Mouse (Mus musculus): ENCODE results near the gene Fcho2. TPM values are rescaled to one million over a fixed set of nuclear protein-coding genes. Genes with fewer than 3 reads are reported as not detected.
A peak's percentile ranks its signal among the peaks of the same experiment; 100 is the strongest.

Gene Fcho2
- polyA plus RNA-seq (2014; fragmentation: Nextera tagmentation; extraction: Ambion mirVana), result 33.0 and 37.5 TPM in 2 replicates

DNA sequence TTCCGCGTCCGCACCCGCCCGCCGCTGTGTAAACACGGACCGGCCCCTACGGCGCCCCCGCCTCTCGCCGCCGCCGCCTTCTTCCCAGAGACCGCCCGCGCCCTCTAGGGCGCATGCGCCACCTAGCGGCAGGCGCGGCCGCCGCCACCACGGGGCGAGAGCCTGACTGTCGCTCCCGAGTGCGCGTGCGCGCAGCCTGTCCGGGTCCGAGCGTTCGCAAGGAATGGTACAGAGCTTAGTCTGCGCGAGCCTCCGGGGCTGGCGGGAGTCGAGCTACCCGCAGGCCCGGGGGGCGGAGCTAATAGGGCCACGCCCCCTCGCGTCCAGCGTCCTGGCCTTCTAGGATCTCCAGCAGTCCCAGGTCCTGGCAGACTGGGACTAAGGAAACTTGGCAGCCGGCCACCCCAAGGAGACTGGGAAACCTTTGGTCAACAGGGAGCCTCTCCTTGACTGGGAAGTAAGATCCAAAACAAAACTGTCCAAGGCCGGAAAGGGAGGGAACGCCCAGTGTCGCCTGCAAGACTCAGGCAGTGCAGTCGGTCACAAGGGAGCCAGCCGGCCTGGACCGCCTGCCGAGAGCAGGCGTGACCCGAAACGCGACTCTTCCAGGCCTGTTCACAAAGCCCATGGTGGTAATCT lies at the start of gene Fcho2:
TSS of gene Fcho2 (minus strand) at position 303 of the 639 bp plus-strand sequence.
- H3K4me3 ChIP-seq (ENCODE audit: low read depth, low read length), result peak within 1 kb of the TSS; percentile 67
- H3K36me3 ChIP-seq (ENCODE audit: control insufficient read depth, insufficient read depth, low read length), result no peaks in the 10 kb centered on the region
- no peaks in the 10 kb centered on the region for H3K27me3 ChIP-seq (replicated peaks; ENCODE audit: control insufficient read depth, insufficient read depth, low read length)
- H3K4me1 ChIP-seq (replicated peaks; ENCODE audit: control insufficient read depth, insufficient read depth, low read length), result peaks cover 15% of the 10 kb centered on the region
- no peaks in the 10 kb centered on the region for H3K9me3 ChIP-seq (ENCODE audit: control insufficient read depth, low read length)
- peak within 1 kb of the TSS; percentile 54 for H3K4me2 ChIP-seq (ENCODE audit: low read length)
- H3K27ac ChIP-seq (ENCODE audit: low read depth), result peak within 1 kb of the TSS; percentile 97
- peak; percentile 97 for ATAC-seq (replicated peaks; ENCODE audit: low FRiP score, low TSS enrichment, low read depth)
- WGBS, result under 1% methylated on average over 61 of the region's 61 CpGs
- peak; percentile 97 for DNase-seq (ENCODE audit: low spot score)
- peak within 1 kb of the TSS; percentile 96 for H3K9ac ChIP-seq (ENCODE audit: low read length)

DNA sequence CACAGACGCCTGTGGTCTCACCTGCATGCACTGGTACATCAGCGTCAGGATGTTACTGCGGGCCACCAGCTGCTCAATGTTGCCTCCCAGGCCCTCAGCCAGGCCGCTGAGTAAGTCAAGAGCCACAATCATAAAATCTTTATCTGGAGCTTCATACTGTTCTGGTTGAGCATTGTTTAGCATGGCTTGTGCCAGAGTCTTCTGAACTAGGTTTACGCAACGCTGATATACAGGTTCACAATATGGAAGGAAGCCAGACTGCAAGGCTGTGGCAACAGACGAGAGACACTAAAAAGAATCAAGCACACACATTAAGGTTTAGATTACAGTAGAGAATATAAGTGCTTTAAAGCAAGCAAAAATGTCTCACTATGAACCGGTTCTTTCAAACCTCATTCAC lies 40.0 kb upstream of the Fcho2 start:
- no peaks in the 10 kb centered on the region for H3K4me1 ChIP-seq (replicated peaks; ENCODE audit: control insufficient read depth, insufficient read depth, low read length)
- H3K4me2 ChIP-seq (ENCODE audit: low read length), result no peak overlapping the region
- no peak overlapping the region for H3K9ac ChIP-seq (ENCODE audit: low read length)
- 91% methylated on average over 8 of the region's 8 CpGs for WGBS
- no peak for DNase-seq (ENCODE audit: low spot score)
- no peaks in the 10 kb centered on the region for H3K27me3 ChIP-seq (replicated peaks; ENCODE audit: control insufficient read depth, insufficient read depth, low read length)
- no peak overlapping the region for H3K27ac ChIP-seq (ENCODE audit: low read depth)
- H3K36me3 ChIP-seq (ENCODE audit: control insufficient read depth, insufficient read depth, low read length), result peaks cover 95% of the 10 kb centered on the region
- no peak for ATAC-seq (replicated peaks; ENCODE audit: low FRiP score, low TSS enrichment, low read depth)
- no peaks in the 10 kb centered on the region for H3K9me3 ChIP-seq (ENCODE audit: control insufficient read depth, low read length)
- no peak overlapping the region for H3K4me3 ChIP-seq (ENCODE audit: low read depth, low read length)

DNA sequence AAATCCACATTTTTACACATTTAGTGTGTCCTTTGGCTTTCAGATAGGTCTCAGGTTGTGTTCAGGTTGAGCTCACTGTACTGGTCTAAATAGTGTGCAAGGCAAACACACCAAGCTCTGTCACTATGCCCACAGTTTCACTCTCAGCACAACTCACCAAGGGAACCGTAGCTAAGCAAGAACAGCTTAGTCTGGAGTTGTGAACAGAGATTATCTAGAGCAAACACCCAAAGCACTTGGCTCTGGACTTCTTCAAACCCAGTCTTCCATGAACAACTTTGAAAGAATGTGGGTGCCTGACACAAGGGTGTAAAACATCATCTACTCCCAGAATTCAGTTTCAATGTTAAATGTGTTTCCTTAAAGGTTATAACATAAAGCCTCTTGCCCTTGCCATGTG lies 30.5 kb upstream of the Fcho2 start:
- DNase-seq (ENCODE audit: low spot score) (no peak), ATAC-seq (replicated peaks; ENCODE audit: low FRiP score, low TSS enrichment, low read depth) (no peak)
- WGBS, result 62% methylated on average over 1 of the region's 1 CpGs
- Histone ChIP-seq H3K27ac (ENCODE audit: low read depth) (no peak overlapping the region), H3K36me3 (ENCODE audit: control insufficient read depth, insufficient read depth, low read length) (peaks cover 63% of the 10 kb centered on the region), H3K4me3 (ENCODE audit: low read depth, low read length) (no peak overlapping the region), H3K27me3 (replicated peaks; ENCODE audit: control insufficient read depth, insufficient read depth, low read length) (no peaks in the 10 kb centered on the region), H3K9ac (ENCODE audit: low read length) (no peak overlapping the region), H3K4me2 (ENCODE audit: low read length) (no peak overlapping the region), H3K9me3 (ENCODE audit: control insufficient read depth, low read length) (no peaks in the 10 kb centered on the region), H3K4me1 (replicated peaks; ENCODE audit: control insufficient read depth, insufficient read depth, low read length) (no peaks in the 10 kb centered on the region)

GRCm38 (mm10) chr13:98836423-98837088 lies 21.3 kb upstream of the Fcho2 start:
- peaks cover 33% of the 10 kb centered on the region for H3K36me3 ChIP-seq (ENCODE audit: control insufficient read depth, insufficient read depth, low read length)
- 90% methylated on average over 6 of the region's 6 CpGs for WGBS

GRCm38 (mm10) chr13:98835740-98836139 lies 20.5 kb upstream of the Fcho2 start:
- H3K4me3 ChIP-seq (ENCODE audit: low read depth, low read length), result no peak overlapping the region
- H3K9me3 ChIP-seq (ENCODE audit: control insufficient read depth, low read length), result no peaks in the 10 kb centered on the region
- H3K27me3 ChIP-seq (replicated peaks; ENCODE audit: control insufficient read depth, insufficient read depth, low read length), result no peaks in the 10 kb centered on the region
- no peak overlapping the region for H3K4me2 ChIP-seq (ENCODE audit: low read length)
- no peak for ATAC-seq (replicated peaks; ENCODE audit: low FRiP score, low TSS enrichment, low read depth)
- 86% methylated on average over 5 of the region's 5 CpGs for WGBS
- no peak overlapping the region for H3K9ac ChIP-seq (ENCODE audit: low read length)
- H3K4me1 ChIP-seq (replicated peaks; ENCODE audit: control insufficient read depth, insufficient read depth, low read length), result no peaks in the 10 kb centered on the region
- no peak for DNase-seq (ENCODE audit: low spot score)
- H3K36me3 ChIP-seq (ENCODE audit: control insufficient read depth, insufficient read depth, low read length), result peaks cover 26% of the 10 kb centered on the region
- H3K27ac ChIP-seq (ENCODE audit: low read depth), result no peak overlapping the region

More at GRCm38 (mm10) chr13:98836423-98837088, 21.3 kb upstream of the Fcho2 start:
- no peaks in the 10 kb centered on the region for H3K9me3 ChIP-seq (ENCODE audit: control insufficient read depth, low read length)
- ATAC-seq (replicated peaks; ENCODE audit: low FRiP score, low TSS enrichment, low read depth) (no peak; the same call in 1 of the 2 replicates), DNase-seq (ENCODE audit: low spot score) (no peak)
- H3K9ac ChIP-seq (ENCODE audit: low read length), result no peak overlapping the region
- no peak overlapping the region for H3K4me2 ChIP-seq (ENCODE audit: low read length)
- H3K4me3 ChIP-seq (ENCODE audit: low read depth, low read length), result no peak overlapping the region
- no peak overlapping the region for H3K27ac ChIP-seq (ENCODE audit: low read depth)
- no peaks in the 10 kb centered on the region for H3K27me3 ChIP-seq (replicated peaks; ENCODE audit: control insufficient read depth, insufficient read depth, low read length)
- H3K4me1 ChIP-seq (replicated peaks; ENCODE audit: control insufficient read depth, insufficient read depth, low read length), result no peaks in the 10 kb centered on the region

- ATAC-seq (replicated peaks; ENCODE audit: low FRiP score, low TSS enrichment, low read depth), result no peak
These were observed 19.5 kb upstream of the Fcho2 start for GRCm38 (mm10) chr13:98834723-98835122.

DNA sequence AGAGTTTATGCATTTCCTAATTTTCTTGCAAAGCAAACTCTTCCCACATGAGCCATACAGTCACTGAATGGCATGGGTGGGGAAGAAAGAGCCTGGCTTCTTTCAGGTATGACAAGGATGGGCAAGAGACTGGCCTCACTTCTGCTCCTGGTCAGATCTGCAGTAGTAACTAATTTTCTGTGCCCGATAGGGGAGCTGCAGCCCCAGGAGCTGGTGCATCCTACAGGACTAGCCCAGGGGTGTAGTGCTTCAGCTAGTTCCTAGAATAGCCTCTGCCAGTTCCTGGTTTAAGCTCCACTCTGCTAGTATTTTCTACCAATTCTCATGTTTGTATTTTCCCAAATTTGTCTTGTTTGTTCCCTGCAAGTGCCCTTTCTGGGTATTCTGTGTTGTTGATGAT lies 18.9 kb upstream of the Fcho2 start:
- H3K4me3 ChIP-seq (ENCODE audit: low read depth, low read length), result no peak overlapping the region
- no peak overlapping the region for H3K4me2 ChIP-seq (ENCODE audit: low read length)
- H3K27ac ChIP-seq (ENCODE audit: low read depth), result no peak overlapping the region
- H3K27me3 ChIP-seq (replicated peaks; ENCODE audit: control insufficient read depth, insufficient read depth, low read length), result no peaks in the 10 kb centered on the region
- ATAC-seq (replicated peaks; ENCODE audit: low FRiP score, low TSS enrichment, low read depth) (0 out of 2 replicates have a peak, but pooled peaks have one; percentile 39), DNase-seq (ENCODE audit: low spot score) (no peak)
- no peaks in the 10 kb centered on the region for H3K9me3 ChIP-seq (ENCODE audit: control insufficient read depth, low read length)
- 45% methylated on average over 1 of the region's 1 CpGs for WGBS
- no peaks in the 10 kb centered on the region for H3K4me1 ChIP-seq (replicated peaks; ENCODE audit: control insufficient read depth, insufficient read depth, low read length)
- no peak overlapping the region for H3K9ac ChIP-seq (ENCODE audit: low read length)
- peaks cover 13% of the 10 kb centered on the region for H3K36me3 ChIP-seq (ENCODE audit: control insufficient read depth, insufficient read depth, low read length)

More at GRCm38 (mm10) chr13:98834723-98835122, 19.5 kb upstream of the Fcho2 start:
- H3K9ac ChIP-seq (ENCODE audit: low read length), result no peak overlapping the region
- 81% methylated on average over 3 of the region's 3 CpGs for WGBS
- H3K4me1 ChIP-seq (replicated peaks; ENCODE audit: control insufficient read depth, insufficient read depth, low read length), result no peaks in the 10 kb centered on the region
- H3K4me3 ChIP-seq (ENCODE audit: low read depth, low read length), result no peak overlapping the region
- no peak overlapping the region for H3K4me2 ChIP-seq (ENCODE audit: low read length)
- H3K36me3 ChIP-seq (ENCODE audit: control insufficient read depth, insufficient read depth, low read length), result peaks cover 16% of the 10 kb centered on the region
- H3K27me3 ChIP-seq (replicated peaks; ENCODE audit: control insufficient read depth, insufficient read depth, low read length), result no peaks in the 10 kb centered on the region
- H3K9me3 ChIP-seq (ENCODE audit: control insufficient read depth, low read length), result no peaks in the 10 kb centered on the region
- H3K27ac ChIP-seq (ENCODE audit: low read depth), result no peak overlapping the region
- no peak for DNase-seq (ENCODE audit: low spot score)

- DNase-seq (ENCODE audit: low spot score), result no peak
- Histone ChIP-seq H3K36me3 (ENCODE audit: control insufficient read depth, insufficient read depth, low read length) (peaks cover 5% of the 10 kb centered on the region; the same call in 1 of the 2 replicates), H3K4me3 (ENCODE audit: low read depth, low read length) (no peak overlapping the region), H3K4me2 (ENCODE audit: low read length) (no peak overlapping the region), H3K9ac (ENCODE audit: low read length) (no peak overlapping the region), H3K27me3 (replicated peaks; ENCODE audit: control insufficient read depth, insufficient read depth, low read length) (no peaks in the 10 kb centered on the region), H3K4me1 (replicated peaks; ENCODE audit: control insufficient read depth, insufficient read depth, low read length) (no peaks in the 10 kb centered on the region), H3K27ac (ENCODE audit: low read depth) (no peak overlapping the region), H3K9me3 (ENCODE audit: control insufficient read depth, low read length) (no peaks in the 10 kb centered on the region)
- WGBS, result 75% methylated on average over 10 of the region's 10 CpGs
- ATAC-seq (replicated peaks; ENCODE audit: low FRiP score, low TSS enrichment, low read depth), result no peak
These were observed 17.5 kb upstream of the Fcho2 start for GRCm38 (mm10) chr13:98832451-98833450.
